Mouse (Mus musculus) CH12.LX (cell line): ENCODE data around the gene Zfp800. TPM values are rescaled to one million over a fixed set of nuclear protein-coding genes. Genes with fewer than 3 reads are reported as not detected.

Experiments used
- DNase-seq: peaks from one replicate; pipeline ENCODE4 v3.0.0-alpha.2; 2013; ENCODE audit errors: extremely low read depth
- H3K27ac ChIP-seq: 2 replicates; pipeline ENCODE4 v1.5.1; 2012; ENCODE audit warnings: low read depth, mild to moderate bottlenecking, control low read depth, moderate library complexity; ENCODE audit not compliant: insufficient read depth
- H3K27me3 ChIP-seq: replicated peaks from 2 replicates; pipeline ENCODE3; 2012; ENCODE audit warnings: inconsistent platforms
- H3K36me3 ChIP-seq, 2 experiments: replicated peaks in 1 of 2; 2 replicates each; pipeline versions ENCODE3 to v1.6.1; 2012; ENCODE audit warnings: inconsistent platforms in 1 of 2, low read length in 1 of 2, mild to moderate bottlenecking in 1 of 2, mixed read lengths in 1 of 2, moderate library complexity in 1 of 2; ENCODE audit not compliant: control insufficient read depth in 1 of 2, insufficient read depth in 1 of 2
- H3K4me1 ChIP-seq, 2 experiments: 2 replicates each; pipeline ENCODE4 v1.6.1; 2012; ENCODE audit warnings: inconsistent platforms in 1 of 2, moderate library complexity in 1 of 2; ENCODE audit not compliant: insufficient read depth in 2 of 2, control insufficient read depth in 1 of 2
- H3K4me2 ChIP-seq: 2 replicates; pipeline ENCODE4 v1.6.1; 2012; ENCODE audit warnings: low read depth, mild to moderate bottlenecking, control low read depth; ENCODE audit not compliant: poor library complexity, insufficient read depth, severe bottlenecking
- H3K4me3 ChIP-seq, 3 experiments: fragments of 150-350 bp in 1 of 3; sonication (generic) in 1 of 3; replicated peaks in 1 of 3; 2 replicates each; pipeline versions ENCODE3 to v1.5.1; 2011 to 2012; ENCODE audit warnings: low read depth in 2 of 3, low read length in 2 of 3, mild to moderate bottlenecking in 2 of 3, moderate library complexity in 2 of 3, control low read depth in 1 of 3, improper control_type of control experiment in 1 of 3, inconsistent platforms in 1 of 3, mixed read lengths in 1 of 3; ENCODE audit not compliant: poor library complexity in 1 of 3
- H3K79me2 ChIP-seq: replicated peaks from 2 replicates; pipeline ENCODE4 v1.6.1; 2012; ENCODE audit warnings: mild to moderate bottlenecking, moderate library complexity; ENCODE audit not compliant: control insufficient read depth, poor library complexity, insufficient read depth, severe bottlenecking; ENCODE audit errors: extremely low read depth
- H3K9ac ChIP-seq: 2 replicates; pipeline ENCODE4 v1.6.1; 2012; ENCODE audit warnings: low read depth, mild to moderate bottlenecking, control low read depth, moderate library complexity; ENCODE audit not compliant: insufficient read depth
- H3K9me3 ChIP-seq: replicated peaks from 2 replicates; pipeline ENCODE3; 2012; ENCODE audit warnings: low read length, inconsistent platforms, mixed read lengths
- CHD1 ChIP-seq: IDR thresholded peaks from 2 replicates; pipeline ENCODE4 v1.6.1; 2012; ENCODE audit warnings: low read depth, low read length, improper control_type of control experiment, inconsistent platforms
- CTCF ChIP-seq, 2 experiments: IDR thresholded peaks in 1 of 2; conservative IDR thresholded peaks in 1 of 2; 2 replicates each; pipeline ENCODE4 v1.5.1; 2011 to 2012; ENCODE audit warnings: low read depth in 2 of 2, low read length in 2 of 2, improper control_type of control experiment in 1 of 2, inconsistent platforms in 1 of 2, mild to moderate bottlenecking in 1 of 2, moderate library complexity in 1 of 2
- ELF1 ChIP-seq: IDR thresholded peaks from 2 replicates; pipeline ENCODE4 v1.6.1; 2014; ENCODE audit warnings: low read depth, mild to moderate bottlenecking, inconsistent platforms, low read length, improper control_type of control experiment
- ETS1 ChIP-seq: conservative IDR thresholded peaks from 2 replicates; pipeline ENCODE4 v1.6.1; 2012; ENCODE audit warnings: low read depth, mild to moderate bottlenecking, inconsistent platforms, low read length, improper control_type of control experiment, moderate library complexity
- HCFC1 ChIP-seq: IDR thresholded peaks from 2 replicates; pipeline ENCODE4 v1.6.1; 2012; ENCODE audit warnings: low read depth, mild to moderate bottlenecking, inconsistent platforms, low read length, improper control_type of control experiment
- IRF4 ChIP-seq: IDR thresholded peaks from 2 replicates; pipeline ENCODE4 v1.6.1; 2014; ENCODE audit warnings: low read depth, mild to moderate bottlenecking, inconsistent platforms, low read length, improper control_type of control experiment
- JUND ChIP-seq: conservative IDR thresholded peaks from 2 replicates; pipeline ENCODE4 v1.6.1; 2011; ENCODE audit warnings: low read depth, low read length, improper control_type of control experiment
- MAFK ChIP-seq: IDR thresholded peaks from 2 replicates; pipeline ENCODE4 v1.6.1; 2011; ENCODE audit warnings: low read length, improper control_type of control experiment; ENCODE audit not compliant: insufficient replicate concordance
- MAX ChIP-seq: IDR thresholded peaks from 2 replicates; pipeline ENCODE4 v1.6.1; 2011; ENCODE audit warnings: low read length, improper control_type of control experiment
- MXI1 ChIP-seq: IDR thresholded peaks from 2 replicates; pipeline ENCODE4 v1.6.1; 2011; ENCODE audit warnings: mild to moderate bottlenecking, low read depth, low read length, improper control_type of control experiment
- NELFE ChIP-seq: IDR thresholded peaks from 2 replicates; pipeline ENCODE4 v1.6.1; 2011; ENCODE audit warnings: low read depth, low read length, improper control_type of control experiment
- NRF1 ChIP-seq: IDR thresholded peaks from 2 replicates; pipeline ENCODE4 v1.6.1; 2014; ENCODE audit warnings: low read depth, mild to moderate bottlenecking, inconsistent platforms, low read length, improper control_type of control experiment, moderate library complexity
- RCOR1 ChIP-seq: conservative IDR thresholded peaks from 2 replicates; pipeline ENCODE4 v1.6.1; 2012; ENCODE audit warnings: low read depth, mild to moderate bottlenecking, inconsistent platforms, low read length, improper control_type of control experiment
- SIN3A ChIP-seq: IDR thresholded peaks from 2 replicates; pipeline ENCODE4 v1.6.1; 2012; ENCODE audit warnings: low read length, improper control_type of control experiment, inconsistent platforms
- SMC3 ChIP-seq: IDR thresholded peaks from 2 replicates; pipeline ENCODE4 v1.6.1; 2011; ENCODE audit warnings: low read depth, low read length, improper control_type of control experiment
- UBTF ChIP-seq: IDR thresholded peaks from 2 replicates; pipeline ENCODE4 v1.6.1; 2012; ENCODE audit warnings: low read depth, mild to moderate bottlenecking, inconsistent platforms, low read length, improper control_type of control experiment, moderate library complexity
- USF1 ChIP-seq: IDR thresholded peaks from 2 replicates; pipeline ENCODE4 v1.6.1; 2014; ENCODE audit warnings: low read depth, mild to moderate bottlenecking, inconsistent platforms, low read length, improper control_type of control experiment
- ZNF384 ChIP-seq: IDR thresholded peaks from 2 replicates; pipeline ENCODE4 v1.6.1; 2012; ENCODE audit warnings: low read depth, low read length, improper control_type of control experiment, inconsistent platforms
- dilution Hi-C: fragments of 300-500 bp; cut with MboI; formaldehyde crosslinking; loops from 2 replicates; pipeline ENCODE4 v1.14.3; 2020; ENCODE audit warnings: low sequenced_read_pairs; ENCODE audit not compliant: extremely low pct_unique_long_range_greater_than_20kb, extremely low pct_ligation_motif_present
- in situ Hi-C: fragments of 300-500 bp; cut with MboI; formaldehyde crosslinking; loops from 3 replicates; pipeline ENCODE4 v1.14.3; 2019; ENCODE audit warnings: low sequenced_read_pairs, low pct_ligation_motif_present, low pct_unique_long_range_greater_than_20kb, mixed read lengths
- polyA plus RNA-seq: library from polyadenylated mRNA; unstranded; fragments of >175 nt; gene quantifications from 2 replicates; pipeline ENCODE4 v1.2.1, GENCODE M21; 2012; ENCODE audit warnings: low read depth; ENCODE audit not compliant: insufficient read length
- total RNA-seq, 2 experiments: library from RNA; depleted of rRNA; stranded (reverse); fragments of 300-350 nt in 1 of 2; fragments of >200 nt in 1 of 2; gene quantifications; 2 replicates each; pipeline ENCODE4 v1.2.3; 2012 to 2014

Gene Zfp800
- total and polyA plus RNA-seq, 3 experiments: 19.1 to 49.5 (median 19.5) TPM

- Histone ChIP-seq H3K27me3 (no peaks in the 10 kb centered on the region), H3K27ac (peak overlapping the region; percentile 56), H3K9me3 (no peaks in the 10 kb centered on the region), H3K4me1 (peaks cover 0 to 28% of the 10 kb centered on the region in 2 experiments; a peak in 3 of 4 replicates), H3K4me2 (peak overlapping the region; percentile 99), H3K9ac (peak overlapping the region; percentile 83), H3K4me3 (peak overlapping the region; percentile 74 to 99 (median 88)), H3K36me3 (peaks cover 2 to 29% of the 10 kb centered on the region in 2 experiments), H3K79me2 (peaks cover 21% of the 10 kb centered on the region)
- in situ Hi-C loops (no loop called here), dilution Hi-C loops (no loop called here)
- DNase-seq: peak; percentile 25
- TF ChIP-seq CHD1: no peak
- no peak for TF ChIP-seq MAX
- TF ChIP-seq NRF1: peak; percentile 62
- peak; percentile 65; the same call in 1 of the 2 replicates for TF ChIP-seq ELF1
- TF ChIP-seq UBTF: 0 out of 2 replicates have a peak, but pooled peaks have one; percentile 4
- no peak for TF ChIP-seq MAFK
- TF ChIP-seq ETS1: no peak
- no peak for TF ChIP-seq HCFC1
- TF ChIP-seq MXI1: peak; percentile 31; the same call in 1 of the 2 replicates
- no peak for TF ChIP-seq SMC3
- peak; percentile 40; the same call in 1 of the 2 replicates for TF ChIP-seq SIN3A
- TF ChIP-seq, all 38 proteins: peak for 5
Measured at GRCm38 (mm10) chr6:28260425-28261191, 137.2 kb downstream of the Zfp800 start.

GRCm38 (mm10) chr6:28259750-28260149, 138.1 kb downstream of the Zfp800 start:
- no peaks in the 10 kb centered on the region for H3K27me3 ChIP-seq
- no peak for DNase-seq
- in situ Hi-C loops (no loop called here), dilution Hi-C loops (no loop called here)
- H3K9ac ChIP-seq: no peak overlapping the region
- H3K4me1 ChIP-seq: peaks cover 0 to 28% of the 10 kb centered on the region in 2 experiments; a peak in 3 of 4 replicates
- TF ChIP-seq MAFK (no peak), CTCF (conservative IDR thresholded peaks at IDR 0.05 in 1 of 2, IDR thresholded peaks at IDR 0.05 in 1 of 2; ENCODE audit: low read depth in 2 of 2, low read length in 2 of 2) (no peak), RCOR1 (no peak), SMC3 (no peak), IRF4 (no peak), HCFC1 (no peak), SIN3A (no peak), JUND (no peak), CHD1 (no peak), USF1 (no peak), NELFE (no peak), ZNF384 (no peak)
- no peak overlapping the region for H3K4me3 ChIP-seq
- H3K27ac ChIP-seq: no peak overlapping the region
- peaks cover 4 to 37% of the 10 kb centered on the region in 2 experiments for H3K36me3 ChIP-seq
- H3K79me2 ChIP-seq: peaks cover 21% of the 10 kb centered on the region
- no peaks in the 10 kb centered on the region for H3K9me3 ChIP-seq
- no peak overlapping the region for H3K4me2 ChIP-seq
